Mouse (Mus musculus) kidney, postnatal 10 days (tissue): ENCODE data around the gene Stx5a.

Source experiments
- DNase-seq: peaks from one replicate; pipeline ENCODE4 v3.0.0; 2021; ENCODE audit warnings: mixed read lengths

Stx5a gene

GRCm38 (mm10) chr19:8741243-8741869 is at the start of gene Stx5a:
TSS of gene Stx5a (plus strand) at chr19:8741413.
- peak; percentile 97 for DNase-seq

GRCm38 (mm10) chr19:8691871-8692539 is 49.2 kb upstream of the Stx5a start:
- DNase-seq, result no peak

GRCm38 (mm10) chr19:8692740-8693139 is 48.5 kb upstream of the Stx5a start:
- no peak for DNase-seq

GRCm38 (mm10) chr19:8695330-8695729 is 45.9 kb upstream of the Stx5a start:
- DNase-seq, result peak; percentile 72

- no peak for DNase-seq
These were observed 41.6 kb upstream of the Stx5a start for GRCm38 (mm10) chr19:8699652-8700051.

GRCm38 (mm10) chr19:8702458-8702857 is 38.8 kb upstream of the Stx5a start:
- peak; percentile 61 for DNase-seq

- no peak for DNase-seq
These were observed 37.6 kb upstream of the Stx5a start for GRCm38 (mm10) chr19:8703571-8703970.

- no peak for DNase-seq
These were observed 36.0 kb upstream of the Stx5a start for GRCm38 (mm10) chr19:8705026-8705708.

GRCm38 (mm10) chr19:8706132-8706667 is 35.0 kb upstream of the Stx5a start:
- DNase-seq, result no peak

- no peak for DNase-seq
These were observed 34.3 kb upstream of the Stx5a start for GRCm38 (mm10) chr19:8706930-8707329.

GRCm38 (mm10) chr19:8708954-8709353 is 32.3 kb upstream of the Stx5a start:
- DNase-seq, result no peak

- DNase-seq, result no peak
These were observed 31.2 kb upstream of the Stx5a start for GRCm38 (mm10) chr19:8710057-8710456.

- DNase-seq, result peak; percentile 34
These were observed 29.7 kb upstream of the Stx5a start for GRCm38 (mm10) chr19:8711506-8711905.

- no peak for DNase-seq
These were observed 29.0 kb upstream of the Stx5a start for GRCm38 (mm10) chr19:8711949-8712869.

GRCm38 (mm10) chr19:8712870-8713305 is 28.3 kb upstream of the Stx5a start:
- peak; percentile 90 for DNase-seq

GRCm38 (mm10) chr19:8713306-8713996 is 27.8 kb upstream of the Stx5a start:
- peak; percentile 96 for DNase-seq

- no peak for DNase-seq
These were observed 27.1 kb upstream of the Stx5a start for GRCm38 (mm10) chr19:8713997-8714652.

- DNase-seq, result peak; percentile 25
These were observed 26.3 kb upstream of the Stx5a start for GRCm38 (mm10) chr19:8714653-8715481.

- no peak for DNase-seq
These were observed 25.1 kb upstream of the Stx5a start for GRCm38 (mm10) chr19:8715868-8716766.
